In the genomic region with DNA sequence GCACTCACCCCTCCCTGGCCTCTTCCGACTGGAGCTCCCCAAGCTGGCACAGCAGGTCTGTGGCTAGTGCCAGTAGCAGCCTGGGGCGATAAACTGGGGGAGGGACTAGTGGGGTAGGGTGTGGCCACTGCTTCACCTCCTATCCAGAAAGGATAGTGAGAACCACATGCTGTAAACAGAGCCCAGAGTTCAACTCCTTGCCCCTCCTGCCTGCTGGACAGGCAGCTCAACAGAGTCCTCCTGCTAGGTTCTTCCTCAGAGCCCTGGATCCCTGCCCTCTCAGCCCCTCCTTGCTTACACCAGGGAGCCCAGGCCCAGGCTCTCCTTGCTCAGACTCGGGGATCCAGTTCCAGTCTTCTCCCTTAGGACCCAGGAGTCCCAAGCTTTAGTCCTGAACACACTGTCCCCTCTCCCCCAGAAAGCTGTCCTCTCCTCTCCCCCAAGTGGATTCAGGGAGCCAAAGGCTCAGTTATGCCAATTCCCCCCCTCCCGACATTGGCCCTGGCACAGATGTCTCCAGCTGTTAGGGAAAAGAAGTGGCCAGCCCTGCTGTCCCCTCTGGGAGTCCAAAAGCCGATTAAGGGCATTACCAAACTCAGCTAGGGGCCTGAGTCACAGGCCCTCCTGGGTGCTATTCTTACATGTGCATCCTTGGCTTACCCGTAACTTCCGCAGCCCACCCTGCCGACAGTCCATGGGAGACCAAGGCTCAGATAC, we compare ENCODE assay signal across 8 mouse cellular contexts. TPM values are rescaled to one million over a fixed set of nuclear protein-coding genes. Genes with fewer than 3 reads are reported as not detected.
DNase-seq lines count a peak whose midpoint lies in the region; TF ChIP-seq lines count a peak whose summit lies in the region.

No protein-coding gene starts in this region.

- TF ChIP-seq CTCF in layer of hippocampus, adult 2 months (conservative IDR thresholded peaks at IDR 0.05) = no peak

- H3K4me3 ChIP-seq in layer of hippocampus, adult 2 months = no peak overlapping the region

- DNase-seq in layer of hippocampus, adult 2 months (ENCODE audit: low spot score in 2 of 2) = no peak
- DNase-seq in layer of hippocampus, adult 8-10 months (ENCODE audit: low spot score in 2 of 2) = no peak
- DNase-seq in adrenal gland, adult 18-20 months (ENCODE audit: low spot score in 2 of 2) = peak; percentile 55 to 65
- peak; percentile 79 for DNase-seq in gastrocnemius, postnatal 14 days
- DNase-seq in kidney, adult 8-10 months = peak; percentile 88 to 92
- DNase-seq in lung, postnatal 25 days (ENCODE audit: low spot score) = peak; percentile 72
- DNase-seq in T-cell, adult 2 months (ENCODE audit: low spot score) = no peak
- DNase-seq in left cerebral cortex, adult 18-20 months (ENCODE audit: low spot score in 2 of 2) = no peak

- intact Hi-C loops in gastrocnemius, postnatal 14 days (cut with DNase I; ENCODE audit: low total_unique reads) = no loop called here

- H3K27ac ChIP-seq in layer of hippocampus, adult 2 months = peak overlapping the region; percentile 37

RNA-seq across cellular contexts. Expression of a gene that starts 8.3 kb away (rescaled TPM):
- 1 to 10 TPM; 9.1 to 10.0 TPM for total RNA-seq in layer of hippocampus, adult 2 months (2021)
- 10 to 100 TPM in 1 of 4 experiments, 1 to 10 TPM in 3; 7.1 to 10.3 (median 9.0) TPM for total RNA-seq in layer of hippocampus, adult 8-10 months (2022)
- 100 to 1,000 TPM; 332 to 738 TPM for total RNA-seq in adrenal gland, adult 18-20 months (2021)
- 10 to 100 TPM; 11.4 to 18.8 TPM for total RNA-seq in gastrocnemius, postnatal 14 days (2021)
- total RNA-seq in left cerebral cortex, adult 18-20 months (2021) = 1 to 10 TPM; 7.6 to 8.2 TPM

RNA-seq across cellular contexts. Expression of a gene that starts 20.7 kb away (rescaled TPM):
- total RNA-seq in layer of hippocampus, adult 2 months (2021) = not detected
- total RNA-seq in layer of hippocampus, adult 8-10 months (2022) = under 1 TPM in 1 of 4 experiments, not detected in 3; 0.73 TPM
- not detected for total RNA-seq in adrenal gland, adult 18-20 months (2021)
- not detected for total RNA-seq in gastrocnemius, postnatal 14 days (2021)
- total RNA-seq in left cerebral cortex, adult 18-20 months (2021) = not detected

RNA-seq across cellular contexts. Expression of a gene that starts 22.5 kb away (rescaled TPM):
- not detected for total RNA-seq in layer of hippocampus, adult 2 months (2021)
- not detected for total RNA-seq in layer of hippocampus, adult 8-10 months (2022)
- not detected for total RNA-seq in adrenal gland, adult 18-20 months (2021)
- not detected for total RNA-seq in gastrocnemius, postnatal 14 days (2021)
- total RNA-seq in left cerebral cortex, adult 18-20 months (2021) = not detected

Comparison
In these comparisons a context has a peak if more than half of its experiments do, and no peak if none do; other contexts are left out.
1. DNase-seq: peak in adrenal gland, adult 18-20 months (2 of 2), gastrocnemius, postnatal 14 days (single experiment), kidney, adult 8-10 months (2 of 2) and lung, postnatal 25 days (single experiment); none in layer of hippocampus, adult 2 months (0 of 2), layer of hippocampus, adult 8-10 months (0 of 2), T-cell, adult 2 months (single experiment) and left cerebral cortex, adult 18-20 months (0 of 2).
2. RNA of a gene that starts 8.3 kb away (total RNA-seq): 332 to 738 TPM in adrenal gland, adult 18-20 months; 11.4 to 18.8 TPM in gastrocnemius, postnatal 14 days, 9.1 to 10.0 TPM in layer of hippocampus, adult 2 months, 7.1 to 10.3 TPM in layer of hippocampus, adult 8-10 months and 7.6 to 8.2 TPM in left cerebral cortex, adult 18-20 months; every median in the first group is over 10 times any median in the second.